Mouse (Mus musculus) lung, postnatal 0 days (tissue): ENCODE results near the gene Gdf11. TPM values are rescaled to one million over a fixed set of nuclear protein-coding genes. Genes with fewer than 3 reads are reported as not detected.
A peak's percentile ranks its signal among the peaks of the same experiment; 100 is the strongest.

Experiments used
- ATAC-seq: fragments of 200-750 bp; cut with Nextera tagmentation; 2 replicates; pipeline ENCODE4 v1.8.0; 2017; ENCODE audit warnings: moderate library complexity
- DNase-seq: peaks from one replicate; pipeline ENCODE4 v3.0.0-alpha.2; 2016; ENCODE audit warnings: low spot score
- H3K27ac ChIP-seq: fragments of 300-500 bp; sonication (generic); 2 replicates; pipeline ENCODE4 v1.5.1; 2014; ENCODE audit warnings: antibody characterized with exemption, mild to moderate bottlenecking, low read length, mixed read lengths
- H3K27me3 ChIP-seq: fragments of 300-500 bp; sonication (generic); replicated peaks from 2 replicates; pipeline ENCODE4 v1.6.1; 2014; ENCODE audit warnings: low read length, mixed read lengths; ENCODE audit not compliant: insufficient read depth
- H3K36me3 ChIP-seq: fragments of 300-500 bp; sonication (generic); 2 replicates; pipeline ENCODE4 v1.6.1; 2014; ENCODE audit warnings: low read length, mixed read lengths; ENCODE audit not compliant: insufficient read depth
- H3K4me1 ChIP-seq: fragments of 300-500 bp; sonication (generic); 2 replicates; pipeline ENCODE4 v1.6.1; 2014; ENCODE audit warnings: antibody characterized with exemption, low read depth, low read length, mixed read lengths; ENCODE audit not compliant: insufficient read depth
- H3K4me2 ChIP-seq: fragments of 300-500 bp; sonication (generic); replicated peaks from 2 replicates; pipeline ENCODE4 v1.6.1; 2014; ENCODE audit warnings: low read depth, mild to moderate bottlenecking, low read length, moderate library complexity, mixed read lengths
- H3K4me3 ChIP-seq: fragments of 300-500 bp; sonication (generic); 2 replicates; pipeline ENCODE4 v1.5.1; 2014; ENCODE audit warnings: low read depth, low read length
- H3K9ac ChIP-seq: fragments of 300-500 bp; sonication (generic); replicated peaks from 2 replicates; pipeline ENCODE4 v1.6.1; 2014; ENCODE audit warnings: low read depth, mild to moderate bottlenecking
- H3K9me3 ChIP-seq: fragments of 300-500 bp; sonication (generic); 2 replicates; pipeline ENCODE4 v1.6.1; 2016; ENCODE audit warnings: low read length, mixed read lengths
- CTCF ChIP-seq: IDR thresholded peaks from 2 replicates; pipeline ENCODE4 v1.5.1; 2016; ENCODE audit warnings: antibody characterized with exemption, mild to moderate bottlenecking
- EP300 ChIP-seq: IDR thresholded peaks from 2 replicates; pipeline ENCODE4 v1.6.1; 2016; ENCODE audit warnings: antibody characterized with exemption, mild to moderate bottlenecking, control low read depth
- WGBS: fragments of 180-500 bp; shearing (Covaris S2); extraction: QIAGEN DNeasy Blood & Tissue Kit; methylation state at CpG from one replicate; pipeline ENCODE4 v1.1.7; 2014; 5-methylcytosine and 5-hydroxymethylcytosine counted together
- polyA plus RNA-seq: library from polyadenylated mRNA; unstranded; fragments of >200 nt; fragmentation: Nextera tagmentation; extraction: Ambion mirVana; gene quantifications from 2 replicates; pipeline ENCODE4 v1.2.1, GENCODE M21; 2015

Gdf11 gene
- polyA plus RNA-seq, 1 experiment from 2014 or later = 1.6 TPM

- TF ChIP-seq EP300 (no peak), CTCF (no peak)
- no peaks in the 10 kb centered on the region for H3K9me3 ChIP-seq
- DNase-seq = peak; percentile 33
- ATAC-seq = no peak
- H3K4me1 ChIP-seq = peaks cover 18% of the 10 kb centered on the region; the same call in 1 of the 2 replicates
- H3K36me3 ChIP-seq = peaks cover 10% of the 10 kb centered on the region
- H3K4me3 ChIP-seq = peak overlapping the region; percentile 62
- peak overlapping the region; percentile 92 for H3K27ac ChIP-seq
- no peak overlapping the region for H3K9ac ChIP-seq
- H3K4me2 ChIP-seq = peak overlapping the region; percentile 67
- WGBS = 63% methylated on average over 16 of the region's 16 CpGs
- H3K27me3 ChIP-seq = no peaks in the 10 kb centered on the region
Observed at GRCm38 (mm10) chr10:128921883-128922821, 30.6 kb upstream of the Gdf11 start.

- H3K27me3 ChIP-seq = no peaks in the 10 kb centered on the region
- 27% methylated on average over 1 of the region's 1 CpGs for WGBS
- no peak for TF ChIP-seq EP300
- no peak for TF ChIP-seq CTCF
- H3K4me2 ChIP-seq = no peak overlapping the region
- H3K4me3 ChIP-seq = no peak overlapping the region
- H3K4me1 ChIP-seq = peaks cover 18% of the 10 kb centered on the region; the same call in 1 of the 2 replicates
- peaks cover 14% of the 10 kb centered on the region for H3K36me3 ChIP-seq
- no peak for ATAC-seq
- no peaks in the 10 kb centered on the region for H3K9me3 ChIP-seq
- H3K27ac ChIP-seq = peak overlapping the region; percentile 38; the same call in 1 of the 2 replicates
- no peak overlapping the region for H3K9ac ChIP-seq
- no peak for DNase-seq
Observed at GRCm38 (mm10) chr10:128921251-128921650, 29.7 kb upstream of the Gdf11 start.

- Histone ChIP-seq H3K9ac (no peak overlapping the region), H3K36me3 (peaks cover 15% of the 10 kb centered on the region), H3K4me1 (peaks cover 18% of the 10 kb centered on the region; the same call in 1 of the 2 replicates), H3K4me2 (no peak overlapping the region), H3K4me3 (no peak overlapping the region), H3K27me3 (no peaks in the 10 kb centered on the region), H3K27ac (no peak overlapping the region; the same call in 1 of the 2 replicates), H3K9me3 (no peaks in the 10 kb centered on the region)
- peak; percentile 35 for DNase-seq
- no peak for ATAC-seq
- no peak for TF ChIP-seq EP300
- TF ChIP-seq CTCF = no peak
- 53% methylated on average over 3 of the region's 3 CpGs for WGBS
Observed at GRCm38 (mm10) chr10:128920736-128921161, 29.2 kb upstream of the Gdf11 start.

GRCm38 (mm10) chr10:128919966-128920365, 28.4 kb upstream of the Gdf11 start:
- WGBS = 73% methylated on average over 7 of the region's 7 CpGs
- Histone ChIP-seq H3K9ac (no peak overlapping the region), H3K4me1 (peaks cover 18% of the 10 kb centered on the region; the same call in 1 of the 2 replicates)

GRCm38 (mm10) chr10:128919203-128919631, 27.7 kb upstream of the Gdf11 start:
- no peak overlapping the region for H3K4me3 ChIP-seq
- H3K36me3 ChIP-seq = peaks cover 15% of the 10 kb centered on the region
- H3K27me3 ChIP-seq = no peaks in the 10 kb centered on the region
- peak; percentile 39 for DNase-seq
- no peak overlapping the region for H3K9ac ChIP-seq
- no peaks in the 10 kb centered on the region for H3K9me3 ChIP-seq
- WGBS = 28% methylated on average over 6 of the region's 6 CpGs
- no peak for ATAC-seq
- H3K27ac ChIP-seq = peak overlapping the region; percentile 20; the same call in 1 of the 2 replicates
- H3K4me1 ChIP-seq = peaks cover 18% of the 10 kb centered on the region; the same call in 1 of the 2 replicates
- no peak for TF ChIP-seq CTCF
- TF ChIP-seq EP300 = no peak
- H3K4me2 ChIP-seq = no peak overlapping the region

More at GRCm38 (mm10) chr10:128919966-128920365, 28.4 kb upstream of the Gdf11 start:
- Histone ChIP-seq H3K36me3 (peaks cover 15% of the 10 kb centered on the region), H3K27ac (no peak overlapping the region), H3K4me3 (no peak overlapping the region), H3K9me3 (no peaks in the 10 kb centered on the region), H3K4me2 (no peak overlapping the region), H3K27me3 (no peaks in the 10 kb centered on the region)
- TF ChIP-seq EP300 (no peak), CTCF (no peak)
- DNase-seq = no peak
- no peak for ATAC-seq

GRCm38 (mm10) chr10:128918246-128918645, 26.7 kb upstream of the Gdf11 start:
- Histone ChIP-seq H3K4me1 (peaks cover 11% of the 10 kb centered on the region; the same call in 1 of the 2 replicates), H3K36me3 (peaks cover 19% of the 10 kb centered on the region), H3K27me3 (no peaks in the 10 kb centered on the region), H3K4me2 (no peak overlapping the region), H3K27ac (no peak overlapping the region), H3K9me3 (no peaks in the 10 kb centered on the region), H3K4me3 (no peak overlapping the region), H3K9ac (no peak overlapping the region)
- TF ChIP-seq EP300 (no peak), CTCF (no peak)
- WGBS = 58% methylated on average over 7 of the region's 7 CpGs
- no peak for ATAC-seq
- no peak for DNase-seq
